Mouse (Mus musculus) lung, embryonic 16.5 days (tissue): ENCODE measurements around the gene Vangl1. TPM values are rescaled to one million over a fixed set of nuclear protein-coding genes. Genes with fewer than 3 reads are reported as not detected.
"Not testable (repeated sequence)": the region's sequence is repeated elsewhere in the genome, so short reads cannot be mapped to it uniquely, and the experiment has no call there.

ENCODE experiments used
- ATAC-seq: fragments of 200-750 bp; cut with Nextera tagmentation; 2 replicates; pipeline ENCODE4 v1.8.0; 2017; ENCODE audit warnings: low read depth, mild to moderate bottlenecking, moderate library complexity
- H3K27ac ChIP-seq: fragments of 300-500 bp; sonication (generic); 2 replicates; pipeline ENCODE4 v1.5.1; 2014; ENCODE audit warnings: mild to moderate bottlenecking, control low read depth, low read length
- H3K27me3 ChIP-seq: fragments of 300-500 bp; sonication (generic); 2 replicates; pipeline ENCODE4 v1.6.1; 2014; ENCODE audit warnings: low read depth, low read length, mixed read lengths; ENCODE audit not compliant: control insufficient read depth, insufficient read depth
- H3K36me3 ChIP-seq: fragments of 300-500 bp; sonication (generic); 2 replicates; pipeline ENCODE4 v1.6.1; 2014; ENCODE audit warnings: low read length; ENCODE audit not compliant: control insufficient read depth, insufficient read depth
- H3K4me1 ChIP-seq: fragments of 300-500 bp; sonication (generic); replicated peaks from 2 replicates; pipeline ENCODE4 v1.6.1; 2014; ENCODE audit warnings: low read length, mixed read lengths; ENCODE audit not compliant: control insufficient read depth, insufficient read depth
- H3K4me2 ChIP-seq: fragments of 300-500 bp; sonication (generic); 2 replicates; pipeline ENCODE4 v1.6.1; 2014; ENCODE audit warnings: low read depth, low read length, control low read depth
- H3K4me3 ChIP-seq: fragments of 300-500 bp; sonication (generic); 2 replicates; pipeline ENCODE4 v1.5.1; 2014; ENCODE audit warnings: mild to moderate bottlenecking, low read length, control low read depth
- H3K9ac ChIP-seq: fragments of 300-500 bp; sonication (generic); 2 replicates; pipeline ENCODE4 v1.6.1; 2014; ENCODE audit warnings: low read length, control low read depth
- H3K9me3 ChIP-seq: fragments of 300-500 bp; sonication (generic); 2 replicates; pipeline ENCODE4 v1.6.1; 2016; ENCODE audit warnings: low read length; ENCODE audit not compliant: control insufficient read depth
- WGBS: fragments of 180-500 bp; shearing (Covaris S2); extraction: QIAGEN DNeasy Blood & Tissue Kit; methylation state at CpG from one replicate; pipeline ENCODE4 v1.1.7; 2014; 5-methylcytosine and 5-hydroxymethylcytosine counted together
- polyA plus RNA-seq: library from polyadenylated mRNA; unstranded; fragments of >200 nt; fragmentation: Nextera tagmentation; extraction: Ambion mirVana; gene quantifications from 2 replicates; pipeline ENCODE4 v1.2.1, GENCODE M21; 2015

Vangl1 gene
- polyA plus RNA-seq, 1 experiment from 2014 or later, result 28.4 TPM

DNA sequence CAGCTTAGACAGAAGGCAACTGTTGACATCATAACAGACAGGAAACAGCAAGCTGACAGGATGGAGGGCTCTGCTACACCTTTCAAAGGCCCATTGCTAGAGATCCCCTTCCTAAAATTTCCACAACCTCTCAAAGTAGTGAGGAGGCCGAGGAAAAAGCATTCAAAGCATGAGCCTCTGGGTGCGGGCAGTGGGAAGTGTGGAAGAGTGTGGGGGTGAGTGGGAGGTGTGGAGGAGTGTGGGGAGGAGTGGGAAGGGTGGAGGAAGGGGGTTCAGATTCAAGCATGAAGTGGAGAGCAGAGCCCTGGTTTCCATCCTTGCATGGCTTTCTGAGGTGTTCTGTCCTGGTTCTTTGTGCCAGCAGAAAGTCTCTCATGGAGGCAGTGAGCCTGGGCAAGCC is 13.8 kb upstream of the Vangl1 start:
- H3K4me2 ChIP-seq, result no peak overlapping the region
- H3K4me1 ChIP-seq, result no peaks in the 10 kb centered on the region
- 65% methylated on average over 2 of the region's 2 CpGs for WGBS
- H3K9me3 ChIP-seq, result no peaks in the 10 kb centered on the region
- no peak overlapping the region for H3K4me3 ChIP-seq
- H3K27me3 ChIP-seq, result peaks cover 4% of the 10 kb centered on the region; the same call in 1 of the 2 replicates
- no peak for ATAC-seq
- H3K36me3 ChIP-seq, result no peaks in the 10 kb centered on the region
- H3K27ac ChIP-seq, result no peak overlapping the region
- H3K9ac ChIP-seq, result no peak overlapping the region

DNA sequence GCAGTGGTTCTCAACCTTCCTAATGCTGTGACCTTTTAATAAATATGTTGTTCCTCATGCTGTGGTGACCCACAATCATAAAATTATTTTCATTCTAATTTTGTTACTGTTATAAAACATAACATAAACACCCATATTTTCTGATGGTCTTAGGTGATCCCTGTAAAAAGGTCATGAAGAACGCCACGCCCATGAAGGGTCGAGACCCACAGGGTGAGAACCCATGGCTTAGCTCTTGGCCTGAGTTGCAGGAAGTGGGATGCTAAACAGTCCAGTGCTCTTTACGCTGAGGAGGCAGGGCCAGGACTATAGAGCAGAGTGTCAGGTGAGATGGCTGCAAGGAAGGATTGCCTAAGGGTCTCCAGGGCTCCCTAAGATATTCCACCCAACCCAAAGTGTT is 10.2 kb upstream of the Vangl1 start:
- H3K36me3 ChIP-seq, result no peaks in the 10 kb centered on the region
- H3K4me3 ChIP-seq, result no peak overlapping the region
- H3K9ac ChIP-seq, result no peak overlapping the region
- H3K4me1 ChIP-seq, result no peaks in the 10 kb centered on the region
- 78% methylated on average over 4 of the region's 4 CpGs for WGBS
- H3K9me3 ChIP-seq, result no peaks in the 10 kb centered on the region
- H3K27me3 ChIP-seq, result no peaks in the 10 kb centered on the region
- ATAC-seq, result no peak
- no peak overlapping the region for H3K4me2 ChIP-seq
- H3K27ac ChIP-seq, result no peak overlapping the region

DNA sequence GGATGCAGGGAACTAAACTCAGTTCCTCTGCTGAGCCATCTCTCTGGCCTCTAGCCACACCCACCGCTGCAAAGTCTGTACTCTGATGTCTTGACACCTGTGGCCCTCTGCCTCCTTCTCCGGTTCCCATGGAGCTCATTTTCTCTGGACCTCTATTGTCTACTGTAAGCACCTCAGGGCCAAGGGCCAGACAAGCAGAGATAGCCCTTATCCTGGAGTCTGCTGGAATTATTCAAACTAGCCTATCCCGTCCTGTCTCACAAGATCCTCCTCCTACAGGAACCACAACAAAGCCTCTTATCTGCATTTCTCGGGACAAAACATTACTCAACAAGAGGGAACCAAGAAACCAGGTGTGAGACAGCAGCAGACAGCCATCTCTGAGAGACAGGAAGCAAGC is 9.8 kb upstream of the Vangl1 start:
- H3K9me3 ChIP-seq, result no peaks in the 10 kb centered on the region
- 41% methylated on average over 4 of the region's 4 CpGs for WGBS
- H3K4me3 ChIP-seq, result no peak overlapping the region
- H3K9ac ChIP-seq, result no peak overlapping the region
- no peak overlapping the region for H3K27ac ChIP-seq
- no peak overlapping the region for H3K4me2 ChIP-seq
- no peaks in the 10 kb centered on the region for H3K4me1 ChIP-seq
- no peak for ATAC-seq
- H3K36me3 ChIP-seq, result no peaks in the 10 kb centered on the region
- H3K27me3 ChIP-seq, result no peaks in the 10 kb centered on the region

DNA sequence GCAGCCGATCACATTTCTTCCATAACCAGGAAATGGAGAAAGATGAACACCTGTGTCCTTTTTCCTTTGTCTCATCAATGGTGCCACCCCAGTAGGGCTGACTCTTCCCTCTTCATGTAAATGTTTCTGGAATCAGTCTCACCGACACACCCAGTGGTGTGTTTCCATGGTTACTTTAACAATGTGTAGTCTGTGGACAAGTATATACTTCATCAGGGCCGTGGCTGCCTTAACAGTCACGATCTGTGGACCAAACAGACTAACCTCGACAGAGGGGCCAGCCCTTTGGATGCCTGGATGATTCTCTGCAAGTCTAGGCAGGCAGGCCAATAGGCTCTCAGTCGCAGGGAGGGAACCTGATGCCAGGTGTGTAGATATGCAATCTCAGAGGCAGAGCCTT is 8.4 kb upstream of the Vangl1 start:
- Histone ChIP-seq H3K9ac (no peak overlapping the region), H3K4me1 (no peaks in the 10 kb centered on the region), H3K36me3 (no peaks in the 10 kb centered on the region), H3K9me3 (no peaks in the 10 kb centered on the region), H3K27me3 (no peaks in the 10 kb centered on the region), H3K4me2 (no peak overlapping the region), H3K27ac (no peak overlapping the region), H3K4me3 (no peak overlapping the region)
- no peak for ATAC-seq
- WGBS, result 34% methylated on average over 6 of the region's 6 CpGs

DNA sequence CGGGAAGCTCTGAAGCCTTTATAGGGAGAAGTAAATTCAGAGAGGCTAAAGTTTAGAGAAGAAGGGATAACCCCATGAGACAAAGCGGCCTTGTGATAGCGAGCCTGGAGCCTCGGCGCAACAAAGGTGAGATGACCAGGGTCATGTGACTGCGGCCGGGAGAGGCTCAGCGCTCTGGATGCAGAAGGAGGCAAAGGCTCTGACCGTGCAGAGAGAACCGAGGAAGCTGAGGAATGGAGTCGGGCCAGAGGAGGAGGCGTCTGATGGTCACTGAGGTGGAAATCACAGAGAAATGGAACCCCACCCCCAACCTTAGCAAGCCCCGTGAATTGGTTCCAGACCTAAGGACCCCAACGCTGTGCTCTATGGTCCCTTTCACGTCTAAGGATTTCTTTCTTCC is 7.8 kb upstream of the Vangl1 start:
- ATAC-seq, result no peak
- no peaks in the 10 kb centered on the region for H3K4me1 ChIP-seq
- no peak overlapping the region for H3K27ac ChIP-seq
- H3K36me3 ChIP-seq, result no peaks in the 10 kb centered on the region
- no peak overlapping the region for H3K4me3 ChIP-seq
- H3K4me2 ChIP-seq, result no peak overlapping the region
- H3K9me3 ChIP-seq, result no peaks in the 10 kb centered on the region
- H3K27me3 ChIP-seq, result no peaks in the 10 kb centered on the region
- WGBS, result 86% methylated on average over 15 of the region's 15 CpGs
- no peak overlapping the region for H3K9ac ChIP-seq

DNA sequence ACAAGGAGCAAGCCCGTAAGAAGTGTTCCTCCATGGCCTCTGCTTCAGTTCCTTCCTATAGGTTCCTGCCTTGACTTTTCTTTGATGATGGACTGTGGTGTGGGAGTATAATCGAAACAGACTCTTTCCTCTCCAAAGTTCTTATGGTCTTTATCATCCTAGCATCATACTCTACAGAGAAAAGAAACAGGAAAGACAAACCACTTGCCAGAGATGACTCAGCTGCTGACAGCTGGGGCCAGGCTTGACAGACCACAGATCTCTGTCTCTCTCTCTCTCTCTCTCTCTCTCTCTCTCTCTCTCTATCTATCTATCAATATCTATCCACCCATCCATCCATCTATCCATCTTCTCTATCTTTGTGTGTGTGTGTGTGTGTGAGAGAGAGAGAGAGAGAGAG is 6.8 kb upstream of the Vangl1 start:
- Histone ChIP-seq H3K4me1 (no peaks in the 10 kb centered on the region), H3K9me3 (no peaks in the 10 kb centered on the region), H3K9ac (no peak overlapping the region), H3K27me3 (peaks cover 4% of the 10 kb centered on the region), H3K4me3 (no peak overlapping the region), H3K4me2 (no peak overlapping the region), H3K36me3 (no peaks in the 10 kb centered on the region), H3K27ac (no peak overlapping the region)
- 69% methylated on average over 2 of the region's 2 CpGs for WGBS
- no peak for ATAC-seq

DNA sequence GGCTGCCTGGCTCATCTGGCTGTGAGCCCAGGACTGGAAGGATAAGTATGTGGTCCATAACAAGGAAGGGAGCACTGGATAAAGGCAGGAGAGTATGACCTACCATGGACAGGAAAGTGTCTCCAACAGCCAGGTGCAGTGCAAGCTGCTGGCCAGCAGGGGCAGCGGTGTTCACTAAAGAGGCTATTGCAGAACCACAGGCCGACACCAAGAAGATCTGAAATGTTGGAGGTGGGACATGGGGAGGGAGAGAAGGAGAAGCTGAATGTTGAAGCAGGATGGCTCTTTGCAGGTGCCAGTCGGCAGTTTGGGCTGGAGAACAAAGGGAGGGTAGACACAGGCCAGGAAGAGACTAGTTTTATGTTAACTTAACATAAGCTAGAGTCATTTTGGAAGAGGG is 6.3 kb upstream of the Vangl1 start:
- 69% methylated on average over 3 of the region's 3 CpGs for WGBS
- Histone ChIP-seq H3K27me3 (peaks cover 10% of the 10 kb centered on the region), H3K4me1 (no peaks in the 10 kb centered on the region), H3K36me3 (no peaks in the 10 kb centered on the region), H3K4me3 (no peak overlapping the region), H3K4me2 (no peak overlapping the region), H3K9ac (no peak overlapping the region), H3K27ac (no peak overlapping the region), H3K9me3 (no peaks in the 10 kb centered on the region)
- ATAC-seq, result no peak

DNA sequence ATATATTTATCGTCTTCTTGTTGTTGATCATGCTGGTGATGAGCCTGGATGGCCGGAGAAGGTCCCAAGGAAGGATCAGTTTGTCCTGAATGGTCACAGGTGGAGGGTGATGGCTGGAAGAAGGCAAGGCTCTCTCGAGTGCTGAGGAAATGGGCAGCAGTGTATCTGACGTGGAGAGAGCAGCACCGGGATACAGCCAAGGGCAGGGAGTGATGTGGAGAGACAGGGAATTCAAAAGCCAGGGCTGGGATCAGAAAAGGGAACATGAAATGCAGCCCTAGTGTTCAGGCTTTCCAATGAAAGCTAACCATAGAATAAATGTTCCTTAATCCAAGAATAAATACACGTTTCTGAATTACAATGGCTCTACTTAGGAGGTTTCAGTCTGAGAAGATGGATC is 4.4 kb upstream of the Vangl1 start:
- H3K4me3 ChIP-seq, result no peak overlapping the region
- H3K27me3 ChIP-seq, result peaks cover 11% of the 10 kb centered on the region
- no peaks in the 10 kb centered on the region for H3K9me3 ChIP-seq
- no peak overlapping the region for H3K9ac ChIP-seq
- no peak overlapping the region for H3K27ac ChIP-seq
- WGBS, result 67% methylated on average over 6 of the region's 6 CpGs
- peaks cover 5% of the 10 kb centered on the region; the same call in 1 of the 2 replicates for H3K4me1 ChIP-seq
- no peaks in the 10 kb centered on the region for H3K36me3 ChIP-seq
- H3K4me2 ChIP-seq, result no peak overlapping the region
- no peak for ATAC-seq

DNA sequence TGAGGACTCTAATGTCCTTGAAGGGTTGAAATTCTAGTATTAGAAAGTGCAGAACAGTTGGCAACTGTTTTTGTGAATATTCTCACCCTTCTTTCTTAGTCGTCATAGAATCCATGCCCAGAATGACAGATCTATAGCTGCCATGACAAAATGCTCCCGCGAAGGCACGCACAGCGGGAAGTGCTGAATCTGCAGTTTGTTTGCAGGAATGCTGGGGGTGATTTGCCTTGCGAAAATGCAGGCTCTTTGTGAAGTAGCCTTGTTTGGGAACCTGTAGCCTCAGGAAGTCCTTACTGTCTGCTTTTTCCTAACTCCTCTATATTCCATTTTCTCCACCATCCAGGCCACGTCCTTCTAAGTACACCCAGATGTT is 951 bp upstream of the Vangl1 start:
- no peak overlapping the region for H3K27ac ChIP-seq

DNA sequence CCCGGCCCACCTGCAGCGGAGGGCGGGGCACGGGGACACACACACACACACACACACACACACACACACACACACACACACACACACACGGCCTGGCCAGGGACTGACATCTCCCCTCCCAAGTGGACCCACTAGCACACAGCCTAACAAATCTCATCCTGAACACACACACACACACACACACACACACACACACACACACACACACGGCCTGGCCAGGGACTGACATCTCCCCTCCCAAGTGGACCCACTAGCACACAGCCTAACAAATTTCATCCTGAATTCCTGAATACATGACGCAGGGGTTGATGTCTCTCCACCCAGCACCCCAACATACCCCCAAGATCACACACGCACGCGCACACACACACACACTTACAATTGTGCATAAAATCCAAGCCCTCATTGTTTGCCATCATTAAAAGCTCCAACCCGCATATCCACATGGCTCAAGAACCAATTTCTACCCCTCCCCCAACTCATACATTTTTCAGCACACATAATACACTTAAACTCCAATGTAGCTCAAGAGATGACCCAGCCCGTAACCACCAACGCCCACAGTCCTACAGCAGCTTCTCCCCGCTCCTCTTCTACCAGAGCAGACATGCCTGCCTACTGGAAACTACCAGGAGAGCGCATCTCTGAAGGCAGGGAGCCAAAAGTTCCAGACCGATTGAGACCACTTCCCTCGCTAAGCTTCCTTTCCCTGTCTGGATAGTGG is 403 bp upstream of the Vangl1 start:
- not testable (repeated sequence) for H3K36me3 ChIP-seq, H3K9me3 ChIP-seq

More for the DNA sequence above, 951 bp upstream of the Vangl1 start:
- no peak for ATAC-seq
- H3K27me3 ChIP-seq, result peaks cover 11% of the 10 kb centered on the region
- no peak overlapping the region for H3K9ac ChIP-seq
- H3K36me3 ChIP-seq, result no peaks in the 10 kb centered on the region
- peak overlapping the region; percentile 85 for H3K4me2 ChIP-seq
- 16% methylated on average over 7 of the region's 7 CpGs for WGBS
- no peaks in the 10 kb centered on the region for H3K9me3 ChIP-seq
- no peak overlapping the region for H3K4me3 ChIP-seq
- peaks cover 15% of the 10 kb centered on the region for H3K4me1 ChIP-seq

More for the DNA sequence above, 403 bp upstream of the Vangl1 start:
- peaks cover 11% of the 10 kb centered on the region for H3K27me3 ChIP-seq
- 0 out of 2 replicates have a peak, but pooled peaks have one; percentile 6 for ATAC-seq
- peak overlapping the region; percentile 84 for H3K9ac ChIP-seq
- H3K4me1 ChIP-seq, result peaks cover 17% of the 10 kb centered on the region
- peak overlapping the region; percentile 85 for H3K4me2 ChIP-seq
- H3K4me3 ChIP-seq, result peak overlapping the region; percentile 70
- not testable (repeated sequence) for H3K27ac ChIP-seq
- 11% methylated on average over 11 of the region's 17 CpGs for WGBS
